Mouse (Mus musculus) kidney, adult 2 months (tissue): ENCODE measurements at regions not wholly inside any gene's neighbourhood (a gene's known extent, or its start where the extent isn't known, plus 50 kb on each side); places are given as distances from the start of the nearest gene placed in this dataset.

ENCODE experiments used
- DNase-seq: peaks from one replicate; pipeline ENCODE4 v3.0.0; 2021
- H3K27ac ChIP-seq: fragments of 200-500 bp; 2 replicates; pipeline ENCODE4 v1.5.1; 2012; ENCODE audit warnings: low read depth, low read length, control low read depth, inconsistent platforms; ENCODE audit not compliant: insufficient read depth
- H3K27me3 ChIP-seq: fragments of 200-500 bp; replicated peaks from 2 replicates; pipeline ENCODE4 v1.6.1; 2012; ENCODE audit warnings: mild to moderate bottlenecking, moderate library complexity, low read length, inconsistent platforms; ENCODE audit not compliant: control insufficient read depth, insufficient read depth
- H3K36me3 ChIP-seq: fragments of 200-500 bp; 2 replicates; pipeline ENCODE4 v1.6.1; 2012; ENCODE audit warnings: mild to moderate bottlenecking, moderate library complexity, low read length, inconsistent platforms; ENCODE audit not compliant: control insufficient read depth, insufficient read depth
- H3K4me1 ChIP-seq: fragments of 200-500 bp; 2 replicates; pipeline ENCODE4 v1.6.1; 2011; ENCODE audit warnings: low read length; ENCODE audit not compliant: control insufficient read depth, insufficient read depth
- H3K4me3 ChIP-seq: fragments of 200-500 bp; 2 replicates; pipeline ENCODE4 v1.5.1; 2011; ENCODE audit warnings: mild to moderate bottlenecking, low read depth, low read length, control low read depth; ENCODE audit not compliant: insufficient read depth
- CTCF ChIP-seq: fragments of 200-500 bp; conservative IDR thresholded peaks from 2 replicates; pipeline ENCODE4 v1.5.1; 2011; ENCODE audit warnings: low read depth, mild to moderate bottlenecking, control low read depth, low read length, moderate library complexity, mixed read lengths; ENCODE audit not compliant: insufficient read depth, insufficient read length
- POLR2A ChIP-seq: fragments of 200-500 bp; IDR thresholded peaks from one replicate; pipeline ENCODE4 v1.6.1; 2011; ENCODE audit warnings: low read depth, low read length, control low read depth
- WGBS: fragments of 180-500 bp; shearing (Covaris S2); methylation state at CpG from one replicate; pipeline ENCODE4 v1.1.7; 2018; 5-methylcytosine and 5-hydroxymethylcytosine counted together

- no peak overlapping the region for H3K27ac ChIP-seq
- H3K27me3 ChIP-seq, result no peaks in the 10 kb centered on the region
- H3K4me3 ChIP-seq, result no peak overlapping the region
- H3K36me3 ChIP-seq, result no peaks in the 10 kb centered on the region
- 59% methylated on average over 2 of the region's 2 CpGs for WGBS
- TF ChIP-seq POLR2A (no peak), CTCF (no peak)
- H3K4me1 ChIP-seq, result no peaks in the 10 kb centered on the region
- DNase-seq, result no peak
Measured at GRCm38 (mm10) chr3:57921071-57921882, 73.4 kb upstream of the Pfn2 start.

DNA sequence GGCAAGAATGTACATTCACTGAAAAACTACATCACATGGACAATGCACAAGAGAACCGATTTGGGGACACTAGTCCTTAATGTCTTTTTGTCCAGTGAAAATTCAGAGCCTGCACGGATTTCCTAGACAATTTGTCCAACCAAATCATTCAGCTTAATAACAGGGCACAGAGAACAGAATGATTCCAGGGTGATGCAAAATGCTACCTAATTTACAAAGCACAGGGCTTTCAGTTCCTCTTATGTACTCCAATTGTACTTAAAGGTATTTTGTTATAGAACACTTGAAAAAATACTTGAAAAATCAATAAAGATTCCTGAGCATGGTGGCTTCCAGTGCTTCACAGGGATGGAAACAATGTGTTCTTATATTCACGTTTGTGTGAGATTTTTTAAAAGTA lies 75.2 kb upstream of the Pfn2 start:
- TF ChIP-seq POLR2A (no peak), CTCF (no peak)
- WGBS, result 81% methylated on average over 3 of the region's 3 CpGs
- Histone ChIP-seq H3K27ac (no peak overlapping the region), H3K27me3 (no peaks in the 10 kb centered on the region), H3K4me1 (no peaks in the 10 kb centered on the region), H3K36me3 (no peaks in the 10 kb centered on the region), H3K4me3 (no peak overlapping the region)
- DNase-seq, result no peak

DNA sequence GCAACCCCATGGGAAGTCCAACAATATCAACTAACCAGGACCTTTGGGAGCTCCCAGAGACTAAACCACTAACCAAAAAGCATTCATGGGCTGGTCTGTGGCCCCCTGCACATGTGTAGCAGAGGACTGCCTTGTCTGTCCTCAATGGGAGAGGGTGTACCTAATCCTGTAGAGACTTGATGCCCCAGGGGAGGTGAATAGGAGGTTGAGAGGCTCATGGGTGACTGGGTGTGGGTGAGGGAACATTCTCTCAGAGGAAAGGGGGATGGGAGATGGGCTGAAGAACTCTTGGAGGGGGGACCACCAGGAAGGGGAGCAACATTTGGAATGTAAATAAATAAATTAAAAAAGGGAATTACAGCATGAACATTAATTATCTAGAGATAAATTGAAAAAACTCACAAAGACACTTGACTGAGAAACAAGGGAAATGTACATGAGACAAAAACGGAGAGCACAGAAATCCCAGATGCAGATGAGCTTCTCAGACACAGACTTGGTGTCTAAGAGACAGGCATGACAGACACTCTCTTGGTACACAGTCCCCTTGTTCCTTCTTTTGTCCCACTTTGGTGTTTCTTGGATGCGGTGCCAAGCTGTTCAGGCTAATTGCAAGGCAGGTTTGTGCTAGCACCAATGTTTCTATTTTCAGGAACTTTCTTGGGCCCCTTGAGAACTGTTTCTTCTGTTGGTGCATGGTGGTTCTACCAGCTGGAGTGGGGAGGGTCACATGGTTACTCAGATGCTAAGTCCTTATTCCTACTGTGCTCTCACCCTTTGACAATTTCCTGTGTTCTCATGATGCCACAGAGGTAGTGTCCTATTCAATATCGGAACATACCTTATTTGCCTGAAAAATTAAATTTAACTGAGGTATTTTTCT lies 85.0 kb upstream of the Pfn2 start:
- no peak overlapping the region for H3K27ac ChIP-seq
- no peaks in the 10 kb centered on the region for H3K4me1 ChIP-seq
- H3K27me3 ChIP-seq, result no peaks in the 10 kb centered on the region
- TF ChIP-seq CTCF (no peak), POLR2A (no peak)
- WGBS, result 92% methylated on average over 3 of the region's 3 CpGs
- no peaks in the 10 kb centered on the region for H3K36me3 ChIP-seq
- no peak overlapping the region for H3K4me3 ChIP-seq
- DNase-seq, result no peak

DNA sequence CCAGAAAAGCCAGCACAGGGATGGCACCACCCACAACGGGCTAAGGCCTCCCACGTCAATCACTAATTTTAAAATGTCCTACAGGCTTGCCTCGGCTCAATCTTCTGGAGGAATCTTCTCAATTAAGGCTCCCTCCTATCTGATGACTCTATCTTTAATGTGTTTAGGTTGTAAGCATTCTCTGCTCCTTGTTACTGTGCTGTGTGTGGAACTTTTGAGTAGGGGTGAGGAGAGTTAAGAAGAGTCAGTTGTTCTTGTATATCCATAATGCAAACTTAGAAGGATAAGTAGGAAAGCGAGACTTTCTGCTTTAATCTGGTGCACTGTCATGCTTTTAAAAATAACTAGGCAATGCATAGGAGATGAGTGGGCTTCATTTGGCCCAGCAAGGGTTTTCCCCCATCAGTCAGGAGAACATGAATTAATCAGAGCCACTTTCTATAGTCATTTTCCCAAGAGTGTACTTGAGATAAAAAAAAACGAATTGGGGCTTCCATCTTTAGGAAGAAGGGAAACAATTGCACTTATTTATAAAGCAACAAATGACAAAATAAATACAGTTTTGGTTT lies 87.2 kb upstream of the Pfn2 start:
- TF ChIP-seq CTCF (no peak), POLR2A (no peak)
- WGBS, result 65% methylated on average over 5 of the region's 5 CpGs
- DNase-seq, result no peak
- Histone ChIP-seq H3K27me3 (no peaks in the 10 kb centered on the region), H3K36me3 (no peaks in the 10 kb centered on the region), H3K4me1 (no peaks in the 10 kb centered on the region), H3K27ac (no peak overlapping the region), H3K4me3 (no peak overlapping the region)

- no peak for DNase-seq
- Histone ChIP-seq H3K27me3 (no peaks in the 10 kb centered on the region), H3K36me3 (no peaks in the 10 kb centered on the region), H3K27ac (no peak overlapping the region), H3K4me3 (no peak overlapping the region), H3K4me1 (no peaks in the 10 kb centered on the region)
- TF ChIP-seq POLR2A (no peak), CTCF (no peak)
- 88% methylated on average over 4 of the region's 4 CpGs for WGBS
Measured at GRCm38 (mm10) chr3:57940504-57941381, 92.9 kb upstream of the Pfn2 start.

DNA sequence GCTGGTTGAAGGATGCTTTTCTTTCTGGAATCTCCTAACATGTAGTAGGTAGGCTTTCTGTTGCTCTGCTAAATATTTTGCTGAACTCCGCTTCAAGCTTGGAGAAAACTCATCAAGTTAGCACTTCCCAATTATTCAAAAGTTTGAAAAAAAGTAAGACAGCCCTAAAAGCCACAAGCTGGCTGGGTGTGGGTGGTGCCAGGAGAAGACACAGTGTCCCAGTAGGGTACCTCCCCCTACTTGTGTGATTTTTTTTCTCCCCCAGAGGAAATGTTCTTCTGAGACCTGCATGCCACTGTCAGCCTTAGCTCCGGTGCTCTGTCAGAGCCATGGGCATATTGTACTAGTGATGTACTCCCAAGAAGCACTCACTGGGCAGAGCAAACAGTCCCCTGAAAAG lies 96.8 kb upstream of the Pfn2 start:
- 92% methylated on average over 2 of the region's 2 CpGs for WGBS
- TF ChIP-seq CTCF (no peak), POLR2A (no peak)
- no peak for DNase-seq

More for the DNA sequence above, 96.8 kb upstream of the Pfn2 start:
- Histone ChIP-seq H3K27ac (no peak overlapping the region), H3K36me3 (no peaks in the 10 kb centered on the region), H3K27me3 (no peaks in the 10 kb centered on the region), H3K4me1 (no peaks in the 10 kb centered on the region), H3K4me3 (no peak overlapping the region)
